Mouse (Mus musculus): ENCODE measurements around the gene Sectm1a. TPM values are rescaled to one million over a fixed set of nuclear protein-coding genes. Genes with fewer than 3 reads are reported as not detected.
"Not testable (repeated sequence)": the region's sequence is repeated elsewhere in the genome, so short reads cannot be mapped to it uniquely, and the experiment has no call there.

Sectm1a gene
- total and polyA plus RNA-seq, 2 experiments from 2014 or later: not detected

GRCm38 (mm10) chr11:121049840-121050239 is 31.2 kb downstream of the Sectm1a start:
- DNase-seq (no peak), ATAC-seq (no peak)
- Histone ChIP-seq H3K27ac (ENCODE audit: low read depth, low read length) (no peak overlapping the region), H3K4me2 (ENCODE audit: low read depth) (no peak overlapping the region), H3K27me3 (ENCODE audit: insufficient read depth, low read length) (no peaks in the 10 kb centered on the region), H3K4me1 (ENCODE audit: insufficient read depth) (no peaks in the 10 kb centered on the region), H3K4me3 (ENCODE audit: low read depth, low read length) (no peak overlapping the region), H3K9ac (no peak overlapping the region), H3K36me3 (ENCODE audit: insufficient read depth) (no peaks in the 10 kb centered on the region), H3K9me3 (ENCODE audit: low read length) (no peaks in the 10 kb centered on the region)
- WGBS: 76% methylated on average over 1 of the region's 1 CpGs
- no peak for TF ChIP-seq CTCF (IDR thresholded peaks at IDR 0.05; ENCODE audit: low read depth)

- DNase-seq (peak; percentile 31), ATAC-seq (no peak)
- Histone ChIP-seq H3K4me1 (ENCODE audit: insufficient read depth) (no peaks in the 10 kb centered on the region), H3K4me2 (ENCODE audit: low read depth) (no peak overlapping the region), H3K36me3 (ENCODE audit: insufficient read depth) (no peaks in the 10 kb centered on the region), H3K9ac (no peak overlapping the region), H3K9me3 (ENCODE audit: low read length) (no peaks in the 10 kb centered on the region), H3K4me3 (ENCODE audit: low read depth, low read length) (no peak overlapping the region), H3K27me3 (ENCODE audit: insufficient read depth, low read length) (no peaks in the 10 kb centered on the region), H3K27ac (ENCODE audit: low read depth, low read length) (no peak overlapping the region)
- 66% methylated on average over 2 of the region's 2 CpGs for WGBS
- peak; percentile 56 for TF ChIP-seq CTCF (IDR thresholded peaks at IDR 0.05; ENCODE audit: low read depth)
Measured at GRCm38 (mm10) chr11:121047826-121048399, 33.1 kb downstream of the Sectm1a start.

- Histone ChIP-seq H3K4me1 (ENCODE audit: insufficient read depth) (no peaks in the 10 kb centered on the region), H3K9me3 (ENCODE audit: low read length) (no peaks in the 10 kb centered on the region), H3K4me2 (ENCODE audit: low read depth) (no peak overlapping the region), H3K4me3 (ENCODE audit: low read depth, low read length) (no peak overlapping the region), H3K27me3 (ENCODE audit: insufficient read depth, low read length) (no peaks in the 10 kb centered on the region), H3K27ac (ENCODE audit: low read depth, low read length) (no peak overlapping the region), H3K36me3 (ENCODE audit: insufficient read depth) (no peaks in the 10 kb centered on the region), H3K9ac (no peak overlapping the region)
- WGBS: 50% methylated on average over 1 of the region's 1 CpGs
- no peak for DNase-seq
- TF ChIP-seq CTCF (IDR thresholded peaks at IDR 0.05; ENCODE audit: low read depth): no peak
- no peak for ATAC-seq
Measured at GRCm38 (mm10) chr11:121045286-121045685, 35.7 kb downstream of the Sectm1a start.

- not testable (repeated sequence) for H3K27ac ChIP-seq (ENCODE audit: low read depth, low read length); H3K4me2 ChIP-seq (ENCODE audit: low read depth); ATAC-seq; H3K27me3 ChIP-seq (ENCODE audit: insufficient read depth, low read length); H3K4me3 ChIP-seq (ENCODE audit: low read depth, low read length); DNase-seq; H3K9ac ChIP-seq; H3K4me1 ChIP-seq (ENCODE audit: insufficient read depth); H3K36me3 ChIP-seq (ENCODE audit: insufficient read depth); H3K9me3 ChIP-seq (ENCODE audit: low read length)
- 59% methylated on average over 1 of the region's 1 CpGs for WGBS
Measured at GRCm38 (mm10) chr11:121043025-121043424, 38.0 kb downstream of the Sectm1a start.

- DNase-seq (no peak), ATAC-seq (no peak)
- Histone ChIP-seq H3K27me3 (ENCODE audit: insufficient read depth, low read length) (no peaks in the 10 kb centered on the region), H3K4me1 (ENCODE audit: insufficient read depth) (no peaks in the 10 kb centered on the region), H3K27ac (ENCODE audit: low read depth, low read length) (no peak overlapping the region), H3K9ac (no peak overlapping the region), H3K4me3 (ENCODE audit: low read depth, low read length) (no peak overlapping the region), H3K36me3 (ENCODE audit: insufficient read depth) (no peaks in the 10 kb centered on the region), H3K9me3 (ENCODE audit: low read length) (no peaks in the 10 kb centered on the region), H3K4me2 (ENCODE audit: low read depth) (no peak overlapping the region)
- TF ChIP-seq CTCF (IDR thresholded peaks at IDR 0.05; ENCODE audit: low read depth): no peak
- WGBS: 80% methylated on average over 4 of the region's 4 CpGs
Measured at GRCm38 (mm10) chr11:121042480-121042879, 38.5 kb downstream of the Sectm1a start.

GRCm38 (mm10) chr11:121041636-121042035 is 39.4 kb downstream of the Sectm1a start:
- no peaks in the 10 kb centered on the region for H3K27me3 ChIP-seq (ENCODE audit: insufficient read depth, low read length)
- WGBS: 75% methylated on average over 4 of the region's 4 CpGs
- ATAC-seq (no peak), DNase-seq (no peak)
- H3K36me3 ChIP-seq (ENCODE audit: insufficient read depth): no peaks in the 10 kb centered on the region
- TF ChIP-seq CTCF (IDR thresholded peaks at IDR 0.05; ENCODE audit: low read depth): no peak
- no peak overlapping the region for H3K9ac ChIP-seq
- no peak overlapping the region for H3K27ac ChIP-seq (ENCODE audit: low read depth, low read length)
- H3K9me3 ChIP-seq (ENCODE audit: low read length): no peaks in the 10 kb centered on the region
- no peak overlapping the region for H3K4me2 ChIP-seq (ENCODE audit: low read depth)
- no peaks in the 10 kb centered on the region for H3K4me1 ChIP-seq (ENCODE audit: insufficient read depth)
- H3K4me3 ChIP-seq (ENCODE audit: low read depth, low read length): no peak overlapping the region

- peak; percentile 77 for TF ChIP-seq CTCF (IDR thresholded peaks at IDR 0.05; ENCODE audit: low read depth)
- H3K36me3 ChIP-seq (ENCODE audit: insufficient read depth): no peaks in the 10 kb centered on the region
- ATAC-seq (peak; percentile 69), DNase-seq (peak; percentile 75)
- WGBS: 5% methylated on average over 4 of the region's 4 CpGs
- H3K9ac ChIP-seq: no peak overlapping the region
- H3K9me3 ChIP-seq (ENCODE audit: low read length): no peaks in the 10 kb centered on the region
- H3K27me3 ChIP-seq (ENCODE audit: insufficient read depth, low read length): no peaks in the 10 kb centered on the region
- no peak overlapping the region for H3K4me2 ChIP-seq (ENCODE audit: low read depth)
- H3K4me1 ChIP-seq (ENCODE audit: insufficient read depth): no peaks in the 10 kb centered on the region
- no peak overlapping the region for H3K4me3 ChIP-seq (ENCODE audit: low read depth, low read length)
- H3K27ac ChIP-seq (ENCODE audit: low read depth, low read length): no peak overlapping the region
Measured at GRCm38 (mm10) chr11:121041212-121041611, 39.8 kb downstream of the Sectm1a start.

Data from forebrain, postnatal 0 days (tissue).